Comparison of ENCODE assay signal across 34 mouse cellular contexts in genomic region chr4:81724751-81725150, GRCm38 (mm10).
"Had no signal": no experiment of that assay in that cellular context is flagged by ENCODE, and none has a peak within 500 bp of the region (broad histone marks: within the 10 kb centered on the region; RNA-seq: fewer than 3 reads in every experiment).

No protein-coding gene starts in this region.

- H3K27me3 ChIP-seq: heart, embryonic 12.5 days; heart, embryonic 13.5 days; heart, embryonic 15.5 days; hindbrain, embryonic 12.5 days; hindbrain, embryonic 13.5 days; hindbrain, embryonic 15.5 days; intestine, embryonic 15.5 days; kidney, embryonic 15.5 days had no signal

- H3K27ac ChIP-seq: heart, embryonic 10.5 days; heart, embryonic 13.5 days; heart, embryonic 15.5 days; hindbrain, embryonic 10.5 days; hindbrain, embryonic 13.5 days; hindbrain, embryonic 15.5 days; hindbrain, postnatal 0 days; intestine, embryonic 15.5 days; kidney, embryonic 15.5 days; kidney, postnatal 0 days; layer of hippocampus, adult 2 months had no signal

- DNase-seq: heart, postnatal 10 days; heart, postnatal 14 days; heart, postnatal 36 days; heart, postnatal 4 days; kidney, adult 11 months; kidney, adult 18-20 months; kidney, adult 2 months; kidney, adult 8-10 months; kidney, adult 9 months; kidney, postnatal 10 days; kidney, postnatal 14 days; kidney, postnatal 25 days; kidney, postnatal 4 days; layer of hippocampus, adult 9-11 months; layer of hippocampus, postnatal 36 days had no signal

- H3K9ac ChIP-seq: heart, embryonic 12.5 days; heart, embryonic 13.5 days; heart, embryonic 15.5 days; hindbrain, embryonic 12.5 days; hindbrain, embryonic 13.5 days; hindbrain, embryonic 14.5 days; hindbrain, embryonic 15.5 days; intestine, embryonic 15.5 days; kidney, embryonic 15.5 days had no signal

- ATAC-seq: hindbrain, embryonic 16.5 days; hindbrain, postnatal 0 days; inflammation-experienced regulatory T-cells, adult 6 months; intestine, embryonic 15.5 days; intestine, embryonic 16.5 days; intestine, postnatal 0 days had no signal

- H3K4me3 ChIP-seq: heart, embryonic 10.5 days; heart, embryonic 12.5 days; heart, embryonic 13.5 days; heart, embryonic 15.5 days; hindbrain, embryonic 10.5 days; hindbrain, embryonic 12.5 days; hindbrain, embryonic 13.5 days; hindbrain, embryonic 15.5 days; intestine, embryonic 15.5 days; kidney, embryonic 15.5 days; layer of hippocampus, adult 2 months had no signal

- H3K36me3 ChIP-seq: heart, embryonic 10.5 days; heart, embryonic 12.5 days; heart, embryonic 13.5 days; heart, embryonic 15.5 days; hindbrain, embryonic 10.5 days; hindbrain, embryonic 12.5 days; hindbrain, embryonic 13.5 days; hindbrain, embryonic 15.5 days; intestine, embryonic 15.5 days; kidney, embryonic 15.5 days had no signal

- H3K9me3 ChIP-seq: heart, embryonic 10.5 days; heart, embryonic 13.5 days; heart, embryonic 15.5 days; hindbrain, embryonic 10.5 days; hindbrain, embryonic 12.5 days; hindbrain, embryonic 13.5 days; hindbrain, embryonic 15.5 days; intestine, embryonic 15.5 days; kidney, embryonic 15.5 days had no signal

- H3K4me2 ChIP-seq: heart, embryonic 11.5 days; heart, embryonic 12.5 days; heart, embryonic 13.5 days; heart, embryonic 15.5 days; hindbrain, embryonic 12.5 days; hindbrain, embryonic 13.5 days; hindbrain, embryonic 14.5 days; hindbrain, embryonic 15.5 days; intestine, embryonic 15.5 days; kidney, embryonic 15.5 days had no signal
